Mouse (Mus musculus) heart, embryonic 14.5 days (tissue): ENCODE results near the gene Tsen15. TPM values are rescaled to one million over a fixed set of nuclear protein-coding genes. Genes with fewer than 3 reads are reported as not detected.

Experiments
- ATAC-seq: fragments of 200-750 bp; cut with Nextera tagmentation; 2 replicates; pipeline ENCODE4 v1.8.0; 2017; ENCODE audit warnings: low read depth, moderate TSS enrichment; ENCODE audit not compliant: insufficient number of reproducible peaks, insufficient read depth, low FRiP score
- H3K27ac ChIP-seq, 2 experiments: fragments of 200-500 bp in 1 of 2; fragments of 300-500 bp in 1 of 2; sonication (generic) in 1 of 2; replicated peaks in 1 of 2; 2 replicates each; pipeline ENCODE4 v1.5.1; 2012 to 2014; ENCODE audit warnings: low read depth in 2 of 2, low read length in 2 of 2, control low read depth in 1 of 2, mild to moderate bottlenecking in 1 of 2, mixed read lengths in 1 of 2; ENCODE audit not compliant: control insufficient read depth in 1 of 2, insufficient read depth in 1 of 2
- H3K27me3 ChIP-seq: fragments of 300-500 bp; sonication (generic); 2 replicates; pipeline ENCODE4 v1.6.1; 2014; ENCODE audit warnings: mild to moderate bottlenecking, low read length, control low read depth; ENCODE audit not compliant: control insufficient read depth, insufficient read depth
- H3K36me3 ChIP-seq: fragments of 300-500 bp; sonication (generic); 2 replicates; pipeline ENCODE4 v1.6.1; 2014; ENCODE audit warnings: mild to moderate bottlenecking, control low read depth, low read length, mixed read lengths; ENCODE audit not compliant: control insufficient read depth, insufficient read depth
- H3K4me1 ChIP-seq, 2 experiments: fragments of 200-500 bp in 1 of 2; fragments of 300-500 bp in 1 of 2; sonication (generic) in 1 of 2; 2 replicates each; pipeline ENCODE4 v1.6.1; 2012 to 2014; ENCODE audit warnings: low read length in 2 of 2, control low read depth in 1 of 2, mixed read lengths in 1 of 2; ENCODE audit not compliant: control insufficient read depth in 2 of 2, insufficient read depth in 2 of 2
- H3K4me2 ChIP-seq: fragments of 300-500 bp; sonication (generic); 2 replicates; pipeline ENCODE4 v1.6.1; 2014; ENCODE audit warnings: mild to moderate bottlenecking, low read length
- H3K4me3 ChIP-seq, 2 experiments: fragments of 200-500 bp in 1 of 2; fragments of 300-500 bp in 1 of 2; sonication (generic) in 1 of 2; 2 replicates each; pipeline ENCODE4 v1.5.1; 2012 to 2014; ENCODE audit warnings: low read length in 2 of 2, mild to moderate bottlenecking in 2 of 2, control low read depth in 1 of 2, low read depth in 1 of 2, moderate library complexity in 1 of 2; ENCODE audit not compliant: control insufficient read depth in 1 of 2, insufficient read depth in 1 of 2
- H3K9ac ChIP-seq: fragments of 300-500 bp; sonication (generic); 2 replicates; pipeline ENCODE4 v1.6.1; 2014; ENCODE audit warnings: mild to moderate bottlenecking, low read length
- H3K9me3 ChIP-seq: fragments of 300-500 bp; sonication (generic); 2 replicates; pipeline ENCODE4 v1.6.1; 2016; ENCODE audit warnings: low read length, control low read depth; ENCODE audit not compliant: control insufficient read depth
- WGBS: fragments of 180-500 bp; shearing (Covaris S2); extraction: QIAGEN DNeasy Blood & Tissue Kit; methylation state at CpG from one replicate; pipeline ENCODE4 v1.1.7; 2014; 5-methylcytosine and 5-hydroxymethylcytosine counted together
- polyA plus RNA-seq: library from polyadenylated mRNA; unstranded; fragments of >200 nt; fragmentation: Nextera tagmentation; extraction: Ambion mirVana; gene quantifications from 2 replicates; pipeline ENCODE4 v1.2.1, GENCODE M21; 2014

The Tsen15 gene
- 52.0 and 58.1 TPM in 2 replicates for polyA plus RNA-seq

- Histone ChIP-seq H3K27me3 (no peaks in the 10 kb centered on the region), H3K9me3 (no peaks in the 10 kb centered on the region), H3K4me3 (peak within 1 kb of the TSS; percentile 71 to 77), H3K36me3 (peaks cover 22% of the 10 kb centered on the region), H3K4me2 (peak within 1 kb of the TSS; percentile 81), H3K4me1 (no peaks in the 10 kb centered on the region), H3K27ac (peak within 1 kb of the TSS in 1 of 2 experiments; percentile 39; a peak in 2 of 4 replicates), H3K9ac (peak within 1 kb of the TSS; percentile 85)
- peak; percentile 90 for ATAC-seq
- WGBS, result under 1% methylated on average over 57 of the region's 57 CpGs
Observed at GRCm38 (mm10) chr1:152386188-152386835, at the start of gene Tsen15. Gene Tsen15, minus strand, starts transcription at chr1:152386688.

- Histone ChIP-seq H3K9ac (no peak overlapping the region), H3K9me3 (no peaks in the 10 kb centered on the region), H3K4me1 (no peaks in the 10 kb centered on the region), H3K4me3 (no peak overlapping the region), H3K36me3 (no peaks in the 10 kb centered on the region), H3K27me3 (no peaks in the 10 kb centered on the region), H3K27ac (no peak overlapping the region), H3K4me2 (no peak overlapping the region)
- no peak for ATAC-seq
- WGBS, result 69% methylated on average over 4 of the region's 4 CpGs
Observed at GRCm38 (mm10) chr1:152434166-152434565, 47.7 kb upstream of the Tsen15 start.

GRCm38 (mm10) chr1:152429805-152430204 is 43.3 kb upstream of the Tsen15 start:
- no peak overlapping the region for H3K4me3 ChIP-seq
- WGBS, result 73% methylated on average over 7 of the region's 7 CpGs
- no peak overlapping the region for H3K9ac ChIP-seq
- H3K27me3 ChIP-seq, result no peaks in the 10 kb centered on the region
- ATAC-seq, result no peak
- H3K27ac ChIP-seq, result no peak overlapping the region
- no peaks in the 10 kb centered on the region for H3K9me3 ChIP-seq
- H3K36me3 ChIP-seq, result no peaks in the 10 kb centered on the region
- no peak overlapping the region for H3K4me2 ChIP-seq
- peaks cover 0 to 5% of the 10 kb centered on the region in 2 experiments; a peak in 1 of 4 replicates for H3K4me1 ChIP-seq

GRCm38 (mm10) chr1:152427912-152428581 is 41.6 kb upstream of the Tsen15 start:
- Histone ChIP-seq H3K36me3 (no peaks in the 10 kb centered on the region), H3K9me3 (no peaks in the 10 kb centered on the region), H3K27me3 (no peaks in the 10 kb centered on the region), H3K4me2 (no peak overlapping the region), H3K27ac (no peak overlapping the region), H3K4me3 (no peak overlapping the region), H3K9ac (no peak overlapping the region), H3K4me1 (peaks cover 4 to 15% of the 10 kb centered on the region in 2 experiments)
- 68% methylated on average over 12 of the region's 12 CpGs for WGBS
- no peak for ATAC-seq

GRCm38 (mm10) chr1:152423052-152423451 is 36.6 kb upstream of the Tsen15 start:
- peak overlapping the region; percentile 8; the same call in 1 of the 2 replicates for H3K4me2 ChIP-seq
- H3K4me3 ChIP-seq, result no peak overlapping the region
- ATAC-seq, result no peak
- no peak overlapping the region for H3K9ac ChIP-seq
- no peaks in the 10 kb centered on the region for H3K27me3 ChIP-seq
- H3K36me3 ChIP-seq, result no peaks in the 10 kb centered on the region
- no peaks in the 10 kb centered on the region for H3K9me3 ChIP-seq
- H3K4me1 ChIP-seq, result peaks cover 6 to 30% of the 10 kb centered on the region in 2 experiments
- H3K27ac ChIP-seq, result peak overlapping the region; percentile 15 to 57
- 55% methylated on average over 3 of the region's 3 CpGs for WGBS

- WGBS, result 58% methylated on average over 3 of the region's 3 CpGs
Observed at GRCm38 (mm10) chr1:152422295-152422694, 35.8 kb upstream of the Tsen15 start.

GRCm38 (mm10) chr1:152417602-152418001 is 31.1 kb upstream of the Tsen15 start:
- peak overlapping the region in 1 of 2 experiments; percentile 27; a peak in 2 of 4 replicates for H3K27ac ChIP-seq
- H3K9ac ChIP-seq, result 0 out of 2 replicates have a peak overlapping the region, but pooled peaks have one; percentile 5
- H3K4me2 ChIP-seq, result 0 out of 2 replicates have a peak overlapping the region, but pooled peaks have one; percentile 3
- no peak for ATAC-seq
- 26% methylated on average over 5 of the region's 5 CpGs for WGBS
- H3K4me1 ChIP-seq, result peaks cover 10 to 27% of the 10 kb centered on the region in 2 experiments
- H3K27me3 ChIP-seq, result no peaks in the 10 kb centered on the region
- H3K36me3 ChIP-seq, result no peaks in the 10 kb centered on the region
- no peak overlapping the region for H3K4me3 ChIP-seq
- H3K9me3 ChIP-seq, result no peaks in the 10 kb centered on the region

More at GRCm38 (mm10) chr1:152422295-152422694, 35.8 kb upstream of the Tsen15 start:
- Histone ChIP-seq H3K27me3 (no peaks in the 10 kb centered on the region), H3K9me3 (no peaks in the 10 kb centered on the region), H3K4me2 (no peak overlapping the region), H3K4me1 (peaks cover 12 to 38% of the 10 kb centered on the region in 2 experiments), H3K27ac (peak overlapping the region; percentile 10 to 57; a peak in 3 of 4 replicates), H3K9ac (no peak overlapping the region), H3K36me3 (no peaks in the 10 kb centered on the region), H3K4me3 (no peak overlapping the region)
- no peak for ATAC-seq
